Mouse (Mus musculus) kidney, embryonic 14.5 days (tissue): ENCODE results near the gene Dnase2a. TPM values are rescaled to one million over a fixed set of nuclear protein-coding genes. Genes with fewer than 3 reads are reported as not detected.
"Not testable (repeated sequence)": the region's sequence is repeated elsewhere in the genome, so short reads cannot be mapped to it uniquely, and the experiment has no call there.

Source experiments
- ATAC-seq: fragments of 200-750 bp; cut with Nextera tagmentation; 2 replicates; pipeline ENCODE4 v1.8.0; 2017; ENCODE audit warnings: moderate number of reproducible peaks, mild to moderate bottlenecking, moderate TSS enrichment, moderate library complexity; ENCODE audit not compliant: low FRiP score, low TSS enrichment
- H3K27ac ChIP-seq: fragments of 300-500 bp; sonication (generic); 2 replicates; pipeline ENCODE4 v1.5.1; 2014; ENCODE audit warnings: low read depth, mild to moderate bottlenecking, low read length, moderate library complexity, mixed read lengths
- H3K27me3 ChIP-seq: fragments of 300-500 bp; sonication (generic); 2 replicates; pipeline ENCODE4 v1.6.1; 2014; ENCODE audit warnings: mild to moderate bottlenecking, low read length; ENCODE audit not compliant: control insufficient read depth, insufficient read depth
- H3K36me3 ChIP-seq: fragments of 300-500 bp; sonication (generic); 2 replicates; pipeline ENCODE4 v1.6.1; 2014; ENCODE audit warnings: low read length, mixed read lengths; ENCODE audit not compliant: control insufficient read depth, insufficient read depth
- H3K4me1 ChIP-seq: fragments of 300-500 bp; sonication (generic); 2 replicates; pipeline ENCODE4 v1.6.1; 2014; ENCODE audit warnings: low read length, mixed read lengths; ENCODE audit not compliant: control insufficient read depth, insufficient read depth
- H3K4me2 ChIP-seq: fragments of 300-500 bp; sonication (generic); replicated peaks from 2 replicates; pipeline ENCODE4 v1.6.1; 2014; ENCODE audit warnings: low read depth, mild to moderate bottlenecking, low read length
- H3K4me3 ChIP-seq: fragments of 300-500 bp; sonication (generic); 2 replicates; pipeline ENCODE4 v1.5.1; 2014; ENCODE audit warnings: mild to moderate bottlenecking, low read length
- H3K9ac ChIP-seq: fragments of 300-500 bp; sonication (generic); 2 replicates; pipeline ENCODE4 v1.6.1; 2014; ENCODE audit warnings: low read depth, mild to moderate bottlenecking, low read length, moderate library complexity
- H3K9me3 ChIP-seq: fragments of 300-500 bp; sonication (generic); 2 replicates; pipeline ENCODE4 v1.6.1; 2016; ENCODE audit warnings: low read length; ENCODE audit not compliant: control insufficient read depth
- WGBS: fragments of 180-500 bp; shearing (Covaris S2); extraction: QIAGEN DNeasy Blood & Tissue Kit; methylation state at CpG from one replicate; pipeline ENCODE4 v1.1.7; 2014; 5-methylcytosine and 5-hydroxymethylcytosine counted together
- polyA plus RNA-seq: library from polyadenylated mRNA; unstranded; fragments of >200 nt; fragmentation: Nextera tagmentation; extraction: Ambion mirVana; gene quantifications from 2 replicates; pipeline ENCODE4 v1.2.1, GENCODE M21; 2014

The Dnase2a gene
- polyA plus RNA-seq, 1 experiment from 2014 or later: 10.8 TPM

- Histone ChIP-seq H3K36me3 (no peaks in the 10 kb centered on the region), H3K4me1 (no peaks in the 10 kb centered on the region), H3K9me3 (no peaks in the 10 kb centered on the region), H3K4me2 (peak overlapping the region; percentile 97), H3K27ac (no peak overlapping the region), H3K27me3 (peaks cover 4% of the 10 kb centered on the region; the same call in 1 of the 2 replicates), H3K9ac (peak overlapping the region; percentile 73), H3K4me3 (peak overlapping the region; percentile 61)
- WGBS: under 1% methylated on average over 68 of the region's 68 CpGs
- peak; percentile 86 for ATAC-seq
Measured at GRCm38 (mm10) chr8:84902920-84903661, 5.3 kb upstream of the Dnase2a start.

- 88% methylated on average over 7 of the region's 7 CpGs for WGBS
- Histone ChIP-seq H3K4me3 (no peak overlapping the region), H3K4me2 (no peak overlapping the region), H3K36me3 (no peaks in the 10 kb centered on the region), H3K27me3 (peaks cover 6% of the 10 kb centered on the region), H3K9me3 (no peaks in the 10 kb centered on the region), H3K4me1 (peaks cover 5% of the 10 kb centered on the region; the same call in 1 of the 2 replicates), H3K27ac (no peak overlapping the region), H3K9ac (no peak overlapping the region)
- ATAC-seq: no peak
Measured at GRCm38 (mm10) chr8:84904351-84904750, 4.0 kb upstream of the Dnase2a start.

GRCm38 (mm10) chr8:84907037-84907436, 1.3 kb upstream of the Dnase2a start:
- H3K9me3 ChIP-seq: no peaks in the 10 kb centered on the region
- 86% methylated on average over 9 of the region's 9 CpGs for WGBS
- no peak for ATAC-seq

GRCm38 (mm10) chr8:84907493-84907892, 867 bp upstream of the Dnase2a start:
- no peak overlapping the region for H3K4me3 ChIP-seq
- no peak for ATAC-seq
- no peak overlapping the region for H3K4me2 ChIP-seq
- peaks cover 7% of the 10 kb centered on the region; the same call in 1 of the 2 replicates for H3K4me1 ChIP-seq
- no peaks in the 10 kb centered on the region for H3K36me3 ChIP-seq
- no peaks in the 10 kb centered on the region for H3K9me3 ChIP-seq
- H3K27me3 ChIP-seq: peaks cover 24% of the 10 kb centered on the region
- no peak overlapping the region for H3K27ac ChIP-seq
- H3K9ac ChIP-seq: no peak overlapping the region
- 61% methylated on average over 8 of the region's 8 CpGs for WGBS

More at GRCm38 (mm10) chr8:84907037-84907436, 1.3 kb upstream of the Dnase2a start:
- no peak overlapping the region for H3K4me3 ChIP-seq
- no peaks in the 10 kb centered on the region for H3K36me3 ChIP-seq
- no peak overlapping the region for H3K27ac ChIP-seq
- H3K27me3 ChIP-seq: peaks cover 19% of the 10 kb centered on the region
- no peak overlapping the region for H3K9ac ChIP-seq
- peaks cover 7% of the 10 kb centered on the region; the same call in 1 of the 2 replicates for H3K4me1 ChIP-seq
- H3K4me2 ChIP-seq: no peak overlapping the region

- Histone ChIP-seq H3K4me3 (peak overlapping the region; percentile 58), H3K4me2 (peak overlapping the region; percentile 82), H3K4me1 (peaks cover 10% of the 10 kb centered on the region), H3K9ac (0 out of 2 replicates have a peak overlapping the region, but pooled peaks have one; percentile 28), H3K27me3 (peaks cover 29% of the 10 kb centered on the region)
- not testable (repeated sequence) for ATAC-seq, H3K36me3 ChIP-seq, H3K9me3 ChIP-seq, H3K27ac ChIP-seq
- WGBS: 25% methylated on average over 6 of the region's 7 CpGs
Measured at GRCm38 (mm10) chr8:84907979-84908378, 381 bp upstream of the Dnase2a start.

- H3K4me1 ChIP-seq: peaks cover 12% of the 10 kb centered on the region
- peak overlapping the region; percentile 65 for H3K9ac ChIP-seq
- peak overlapping the region; percentile 82 for H3K4me2 ChIP-seq
- no peaks in the 10 kb centered on the region for H3K36me3 ChIP-seq
- H3K27me3 ChIP-seq: peaks cover 36% of the 10 kb centered on the region
- peaks cover 3% of the 10 kb centered on the region; the same call in 1 of the 2 replicates for H3K9me3 ChIP-seq
- 47% methylated on average over 20 of the region's 20 CpGs for WGBS
- peak overlapping the region; percentile 58 for H3K4me3 ChIP-seq
- no peak for ATAC-seq
- no peak overlapping the region for H3K27ac ChIP-seq
Measured at GRCm38 (mm10) chr8:84909162-84909767, 905 bp downstream of the Dnase2a start.

GRCm38 (mm10) chr8:84909949-84910348, 1.6 kb downstream of the Dnase2a start:
- Histone ChIP-seq H3K4me1 (peaks cover 12% of the 10 kb centered on the region), H3K27me3 (peaks cover 36% of the 10 kb centered on the region)
- WGBS: 55% methylated on average over 5 of the region's 5 CpGs

GRCm38 (mm10) chr8:84910551-84910950, 2.2 kb downstream of the Dnase2a start:
- 86% methylated on average over 6 of the region's 6 CpGs for WGBS
- Histone ChIP-seq H3K27me3 (peaks cover 36% of the 10 kb centered on the region), H3K4me1 (peaks cover 12% of the 10 kb centered on the region), H3K36me3 (no peaks in the 10 kb centered on the region), H3K4me3 (no peak overlapping the region), H3K9me3 (peaks cover 3% of the 10 kb centered on the region; the same call in 1 of the 2 replicates), H3K27ac (no peak overlapping the region), H3K4me2 (no peak overlapping the region), H3K9ac (no peak overlapping the region)
- no peak for ATAC-seq

More at GRCm38 (mm10) chr8:84909949-84910348, 1.6 kb downstream of the Dnase2a start:
- no peak overlapping the region for H3K27ac ChIP-seq
- no peak for ATAC-seq
- peaks cover 3% of the 10 kb centered on the region; the same call in 1 of the 2 replicates for H3K9me3 ChIP-seq
- H3K4me2 ChIP-seq: no peak overlapping the region
- no peak overlapping the region for H3K4me3 ChIP-seq
- no peak overlapping the region for H3K9ac ChIP-seq
- H3K36me3 ChIP-seq: no peaks in the 10 kb centered on the region

GRCm38 (mm10) chr8:84911854-84912253, 3.5 kb downstream of the Dnase2a start:
- Histone ChIP-seq H3K4me3 (no peak overlapping the region), H3K27me3 (peaks cover 39% of the 10 kb centered on the region), H3K4me1 (peaks cover 12% of the 10 kb centered on the region), H3K36me3 (no peaks in the 10 kb centered on the region), H3K4me2 (no peak overlapping the region), H3K9ac (no peak overlapping the region), H3K27ac (no peak overlapping the region), H3K9me3 (peaks cover 3% of the 10 kb centered on the region; the same call in 1 of the 2 replicates)
- ATAC-seq: no peak
- 84% methylated on average over 9 of the region's 9 CpGs for whole genome bisulfite sequencing
